Mouse (Mus musculus) lung, postnatal 25 days (tissue): ENCODE measurements at regions not wholly inside any gene's neighbourhood (a gene's known extent, or its start where the extent isn't known, plus 50 kb on each side); places are given as distances from the start of the nearest gene placed in this dataset.

Source experiments
- DNase-seq: peaks from one replicate; pipeline ENCODE4 v3.0.0; 2022; ENCODE audit warnings: low spot score

DNA sequence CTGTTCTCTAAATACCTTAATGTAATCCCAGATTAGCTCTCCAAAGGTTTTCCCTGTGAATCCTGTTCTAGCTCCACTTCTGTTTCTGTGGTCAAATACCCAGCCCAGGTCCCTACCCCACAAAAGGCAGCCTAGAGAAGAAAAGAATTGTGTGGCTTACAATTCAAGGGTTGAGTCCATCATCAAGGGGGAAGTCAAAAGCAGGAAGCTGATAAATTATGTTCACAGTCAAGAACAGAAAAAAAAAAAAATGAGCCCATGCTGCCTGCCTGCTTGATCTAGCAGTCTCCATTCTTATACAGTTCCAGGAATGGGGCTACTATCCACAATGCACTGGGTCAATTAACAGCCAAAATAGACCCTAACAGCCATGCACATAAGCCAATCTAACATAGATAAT lies 285.7 kb downstream of the Actr3 start:
- no peak for DNase-seq

DNA sequence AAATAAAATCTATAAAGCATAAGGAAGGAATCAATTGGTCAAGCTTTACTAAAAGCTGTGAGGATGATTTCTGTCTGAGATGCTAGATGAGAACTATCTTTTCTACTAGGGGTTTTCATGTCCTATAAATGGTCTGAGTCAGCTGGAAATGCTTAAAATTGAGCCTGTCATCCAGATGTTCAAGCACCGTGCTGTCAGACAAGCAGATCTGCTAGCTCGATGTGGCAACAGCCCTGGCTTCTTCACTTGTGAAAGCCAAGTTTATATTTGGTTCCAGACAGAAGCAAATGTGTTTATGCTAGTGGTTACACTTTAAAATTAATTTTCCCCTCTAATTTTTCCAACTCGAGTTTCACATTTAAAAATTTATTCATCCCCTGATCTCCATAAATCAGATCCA lies 311.7 kb downstream of the Actr3 start:
- DNase-seq, result no peak

DNA sequence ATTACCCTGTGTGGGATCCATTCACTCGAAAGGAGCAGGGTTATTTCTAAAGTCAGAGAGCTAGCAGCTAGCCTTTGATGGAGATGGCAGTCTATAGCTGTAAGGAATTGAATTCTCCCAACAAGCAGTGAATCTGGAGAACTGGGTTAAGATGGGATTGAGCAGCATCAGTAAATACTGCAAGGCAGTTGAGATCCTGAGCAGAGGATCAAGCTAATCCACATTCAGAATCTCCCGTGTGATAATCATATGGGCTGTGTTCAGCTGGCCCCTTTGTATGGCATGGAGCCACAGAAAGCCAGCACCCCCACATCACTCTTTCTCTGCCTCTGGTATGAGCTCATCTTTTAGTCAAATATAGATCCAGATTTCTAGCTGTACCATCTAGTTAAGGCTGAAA lies 334.9 kb downstream of the Actr3 start:
- DNase-seq, result no peak

GRCm38 (mm10) chr1:125084906-125085305 lies 350.6 kb downstream of the Actr3 start:
- DNase-seq, result no peak

- DNase-seq, result no peak
These were observed 395.8 kb downstream of the Actr3 start for GRCm38 (mm10) chr1:125039572-125040326.

GRCm38 (mm10) chr1:125013301-125013700 lies 422.2 kb downstream of the Actr3 start:
- DNase-seq, result peak; percentile 26

GRCm38 (mm10) chr1:125011893-125012292 lies 423.6 kb downstream of the Actr3 start:
- no peak for DNase-seq

GRCm38 (mm10) chr1:124997577-124997976 lies 437.9 kb downstream of the Actr3 start:
- no peak for DNase-seq

DNA sequence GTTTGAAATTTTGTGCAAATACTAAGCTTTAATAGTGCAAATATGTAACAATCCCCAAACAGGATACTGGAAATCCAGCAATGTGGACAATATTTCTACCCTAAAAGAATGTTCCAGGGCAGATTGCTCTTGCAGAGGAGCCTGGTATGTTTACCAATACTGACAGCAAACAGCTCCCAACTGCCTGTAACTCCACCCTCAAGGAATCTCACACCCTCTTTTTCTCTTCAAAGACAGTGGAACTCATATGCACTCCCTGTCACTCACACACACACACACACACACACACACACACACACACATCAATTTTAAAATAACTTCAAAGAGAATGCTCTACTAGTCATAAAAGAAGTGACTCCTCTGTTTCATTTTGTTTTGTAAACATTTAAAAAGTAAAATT lies 484.7 kb downstream of the Actr3 start:
- DNase-seq, result no peak

DNA sequence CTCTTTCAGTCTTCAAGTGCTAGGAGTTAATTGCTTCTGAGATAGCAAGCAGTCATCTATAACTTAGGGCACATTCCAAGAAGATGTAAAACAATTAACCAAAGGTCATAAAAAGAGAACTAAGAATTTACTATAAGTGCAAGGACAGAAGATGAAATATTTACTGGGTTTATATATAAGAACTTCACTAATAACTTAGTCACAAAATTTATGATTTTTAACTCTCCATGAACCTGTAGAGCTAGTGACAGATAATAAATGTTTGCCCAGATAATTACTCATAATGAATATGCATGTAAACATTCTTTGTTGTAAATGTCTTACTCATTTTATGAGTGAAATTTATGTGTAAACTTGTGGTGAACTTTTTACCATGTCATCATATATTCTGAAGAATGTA lies 531.2 kb downstream of the Actr3 start:
- DNase-seq, result no peak

DNA sequence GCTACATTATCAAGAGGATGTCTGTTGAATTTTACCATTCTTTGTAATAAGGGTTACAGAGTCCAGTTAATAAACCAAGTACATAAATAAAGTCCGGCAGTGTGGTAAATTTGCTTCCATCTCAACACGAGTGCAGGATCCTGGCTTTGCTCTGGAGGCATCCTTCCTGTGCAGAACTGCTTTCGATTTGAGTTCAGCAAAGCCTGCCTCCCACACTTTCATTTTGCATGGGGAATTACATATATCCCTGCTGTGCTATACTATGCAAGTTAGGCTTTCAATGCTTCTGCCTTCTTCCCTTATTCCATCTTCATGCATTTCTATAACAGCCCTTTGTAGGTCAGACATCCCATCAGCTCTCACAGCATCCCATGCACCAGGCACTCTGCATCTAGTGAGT lies 564.4 kb downstream of the Actr3 start:
- DNase-seq, result no peak

DNA sequence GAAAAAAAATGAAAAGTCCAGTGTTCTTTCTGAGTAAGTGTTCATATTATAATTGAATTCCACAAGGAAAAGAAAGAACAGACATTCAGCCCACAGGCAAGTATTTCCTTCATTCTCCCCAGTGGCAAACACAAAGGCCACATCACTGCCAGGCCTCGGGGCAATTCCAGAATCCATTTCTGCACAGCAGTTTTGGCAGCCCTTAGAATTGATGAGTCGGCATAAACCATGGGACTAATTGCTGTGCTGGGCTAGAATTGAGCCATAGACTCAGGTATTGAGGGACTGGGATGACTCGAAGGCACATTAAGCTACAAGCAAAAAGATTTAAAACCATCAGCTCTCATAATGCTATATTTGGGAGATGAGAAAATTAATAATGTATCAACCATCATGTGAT lies 569.3 kb downstream of the Actr3 start:
- DNase-seq, result no peak

GRCm38 (mm10) chr1:124845681-124846080 lies 589.8 kb downstream of the Actr3 start:
- no peak for DNase-seq

GRCm38 (mm10) chr1:124825717-124826116 lies 609.8 kb downstream of the Actr3 start:
- DNase-seq, result no peak

GRCm38 (mm10) chr1:124793026-124793425 lies 642.5 kb downstream of the Actr3 start:
- no peak for DNase-seq

DNA sequence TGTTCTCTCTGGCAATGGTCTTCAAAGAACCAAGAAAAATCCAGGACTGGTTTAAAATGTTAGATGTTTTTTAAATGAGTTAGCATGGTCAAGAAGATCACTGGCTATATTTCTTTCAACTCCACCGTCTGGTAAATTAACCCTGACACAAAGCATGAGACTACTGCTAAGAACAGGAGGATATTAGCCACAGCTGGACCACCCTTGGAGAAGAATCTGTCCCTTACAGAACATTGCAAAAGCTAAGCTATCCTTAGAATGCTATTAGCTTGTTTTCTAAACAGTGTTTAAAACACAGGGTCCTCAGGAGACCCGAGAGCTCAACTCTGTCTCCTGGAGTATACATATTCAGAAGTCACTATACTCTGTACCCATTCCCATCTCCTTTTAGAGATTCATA lies 644.9 kb downstream of the Actr3 start:
- DNase-seq, result no peak

DNA sequence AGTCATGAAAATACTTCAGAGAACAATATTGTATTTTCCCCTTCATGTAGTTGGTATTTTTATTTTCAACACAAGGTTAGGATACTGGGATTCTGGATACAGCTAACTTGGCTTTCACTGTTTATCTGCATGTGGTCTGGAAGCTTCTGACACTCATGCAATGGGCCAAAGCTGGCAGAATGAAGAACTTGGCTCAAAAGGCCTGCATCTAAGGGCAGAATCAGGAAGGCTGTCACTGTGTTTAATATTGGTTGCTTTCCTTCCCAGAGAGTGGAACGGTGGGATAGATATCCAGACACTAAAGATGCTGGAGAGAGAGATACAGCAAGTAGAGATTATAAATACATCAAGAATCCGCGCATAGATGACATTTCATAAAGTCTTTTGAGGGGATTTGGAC lies 645.4 kb downstream of the Actr3 start:
- DNase-seq, result no peak

GRCm38 (mm10) chr1:124783066-124783465 lies 652.5 kb downstream of the Actr3 start:
- no peak for DNase-seq

- DNase-seq, result no peak
These were observed 657.8 kb downstream of the Actr3 start for GRCm38 (mm10) chr1:124777685-124778084.

GRCm38 (mm10) chr1:124756721-124757120 lies 678.8 kb downstream of the Actr3 start:
- no peak for DNase-seq

DNA sequence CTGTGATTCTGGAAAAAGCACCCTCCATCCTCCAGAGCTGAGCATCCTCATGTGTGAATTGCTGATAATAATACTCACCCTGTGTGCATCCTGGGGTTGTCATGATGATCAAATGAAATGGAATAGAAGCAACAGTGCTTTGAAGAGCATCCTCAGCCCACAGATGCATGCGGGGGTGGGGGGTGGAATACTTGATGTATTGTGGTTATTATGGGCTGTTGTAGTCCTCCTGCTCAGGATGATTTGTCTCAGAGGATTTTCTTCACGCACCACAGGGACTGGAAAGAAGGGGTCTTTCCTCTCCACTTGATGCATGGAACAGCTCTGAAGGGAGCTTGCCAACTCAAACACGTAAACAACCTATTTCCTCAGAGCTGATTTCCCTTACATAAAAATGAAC lies 694.4 kb upstream of the Dpp10 start:
- no peak for DNase-seq

DNA sequence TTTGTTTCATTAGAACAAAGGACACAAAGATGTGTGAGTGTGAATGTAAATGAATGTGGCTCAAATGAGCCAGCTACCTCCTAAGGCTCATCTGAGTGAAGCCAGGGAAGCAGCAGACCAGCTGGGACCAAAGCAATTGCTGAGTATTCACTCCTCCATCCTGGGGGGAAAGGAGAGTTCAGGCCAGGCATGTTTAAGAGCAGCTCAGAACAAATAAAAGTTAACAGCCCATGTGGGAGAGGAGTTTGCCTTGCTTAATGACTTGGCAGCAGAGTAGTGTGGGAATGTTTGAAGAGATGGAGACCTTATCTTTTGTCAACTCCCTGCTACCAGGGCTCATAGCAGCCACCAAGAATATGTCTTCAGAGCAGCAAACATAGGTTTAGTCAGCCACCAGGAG lies 685.0 kb upstream of the Dpp10 start:
- no peak for DNase-seq

DNA sequence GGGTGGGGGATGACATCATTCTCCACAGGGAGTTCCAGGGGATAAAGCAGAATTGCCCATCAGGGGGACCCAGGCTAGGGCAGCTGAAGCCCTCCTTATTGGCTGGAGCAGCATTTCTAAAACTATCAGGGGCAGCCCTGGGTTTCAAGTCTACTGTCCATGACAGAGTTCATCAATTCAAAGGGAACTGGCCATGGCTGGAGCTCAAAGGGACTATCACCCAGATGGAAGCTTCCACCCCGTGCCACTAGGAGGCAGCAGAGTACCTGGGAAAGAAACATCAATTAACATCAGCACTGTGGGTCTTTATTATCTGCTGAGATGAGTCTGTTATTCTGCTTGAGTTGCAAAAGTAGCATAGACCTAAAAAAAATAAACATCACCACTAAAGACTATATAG lies 672.7 kb upstream of the Dpp10 start:
- peak; percentile 1 for DNase-seq

DNA sequence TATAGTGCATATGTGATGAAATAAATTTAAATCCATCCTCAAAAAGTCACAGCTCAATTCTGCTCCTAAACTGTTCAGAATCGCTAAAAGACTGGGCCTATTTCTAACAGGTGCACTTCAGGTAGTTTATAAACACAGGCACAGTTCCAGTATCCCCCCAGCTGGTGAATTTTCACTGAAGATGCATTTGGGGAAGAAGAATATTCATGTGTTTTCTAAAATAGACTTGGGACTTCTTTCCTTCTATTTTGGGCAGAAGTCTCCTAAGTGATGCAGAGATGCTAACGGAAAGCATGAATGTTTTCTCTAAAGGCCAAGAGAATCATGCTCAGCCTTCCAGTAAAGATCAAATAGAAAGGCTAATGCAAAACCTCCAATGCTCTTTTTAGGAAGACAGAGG lies 660.9 kb upstream of the Dpp10 start:
- DNase-seq, result no peak
